Mouse (Mus musculus) NIH3T3 (cell line): ENCODE data around the gene Arpc2.

Experiments
- DNase-seq: peaks from one replicate; pipeline ENCODE4 v3.0.0-alpha.2; 2012; ENCODE audit warnings: low read depth

The Arpc2 gene

DNA sequence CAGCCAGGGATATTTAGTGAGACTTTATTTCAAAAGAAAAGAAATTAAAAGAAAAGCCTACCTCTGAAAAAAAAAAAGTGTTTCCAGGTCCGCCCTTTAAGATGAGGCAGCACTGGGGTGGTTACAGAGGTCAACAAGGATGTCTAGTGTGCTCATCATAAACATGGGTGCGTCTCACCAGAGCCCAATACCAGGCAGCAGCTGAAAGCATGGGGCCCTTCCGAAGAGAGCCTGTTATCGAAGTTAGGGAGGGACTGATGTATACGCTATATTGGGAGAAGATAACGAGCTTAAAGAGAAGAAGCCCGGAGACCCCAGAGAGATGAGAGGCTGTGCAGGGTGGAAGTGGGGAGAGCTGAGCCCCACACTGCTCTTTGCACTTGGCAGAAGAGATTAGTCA, 3.3 kb downstream of the Arpc2 start:
- DNase-seq, result no peak

DNA sequence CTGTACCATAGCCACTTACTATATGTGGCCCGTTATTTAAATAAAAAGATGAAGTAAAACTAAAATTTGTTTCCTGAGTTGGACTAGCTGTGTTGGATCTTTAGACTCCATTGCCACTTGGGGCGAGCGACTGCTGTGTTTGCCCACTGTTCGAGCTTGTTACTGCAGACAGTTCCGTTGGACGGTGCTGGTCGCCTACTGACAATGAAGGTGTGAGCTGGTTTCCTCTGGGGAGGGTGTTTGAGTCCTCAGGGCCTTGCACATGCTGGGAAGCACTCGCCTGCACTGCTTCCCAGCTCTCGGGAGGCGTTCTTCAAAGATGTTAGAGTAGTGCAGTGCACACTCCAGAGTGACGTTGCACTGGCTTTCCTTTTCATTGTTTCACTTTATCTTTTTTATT, 3.7 kb downstream of the Arpc2 start:
- DNase-seq, result peak; percentile 11

DNA sequence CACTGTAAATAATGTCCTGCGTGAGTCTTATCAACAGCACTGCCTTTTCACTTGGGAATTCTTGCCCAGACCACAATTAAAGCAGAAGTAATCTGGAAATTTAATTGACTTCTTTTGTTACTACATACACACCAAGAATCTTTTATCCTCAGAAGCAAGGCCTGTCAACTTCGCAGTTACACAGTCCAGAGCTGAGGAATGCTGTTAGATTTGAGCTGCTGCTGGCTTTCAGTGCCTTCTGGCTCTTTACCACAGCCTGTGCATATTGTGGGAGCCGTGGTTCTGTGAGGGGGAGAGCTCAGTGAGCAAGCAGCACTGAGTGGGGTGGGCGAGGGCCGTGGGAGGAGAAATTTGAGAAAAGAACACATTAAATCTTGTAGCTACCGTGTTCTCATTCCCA, 4.4 kb downstream of the Arpc2 start:
- peak; percentile 44 for DNase-seq

DNA sequence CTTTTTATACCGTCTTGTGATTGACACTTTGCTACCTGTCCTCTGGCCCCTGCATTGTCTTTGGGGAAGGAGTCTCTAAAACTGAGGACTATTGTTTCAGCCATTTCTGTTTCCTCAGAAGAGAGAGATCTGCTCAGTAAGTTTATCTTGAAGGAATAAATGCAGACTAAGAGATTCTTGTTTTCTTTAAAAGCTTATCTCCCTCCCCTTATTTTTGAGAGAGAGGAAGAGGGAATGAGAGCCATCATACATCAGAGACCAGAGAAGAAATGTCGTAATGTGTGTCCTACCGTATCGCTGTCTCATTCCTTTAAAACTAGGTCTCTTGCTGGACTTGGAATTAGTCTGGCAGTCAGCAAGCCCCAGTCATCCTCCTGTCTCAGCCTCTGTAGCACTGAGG, 4.9 kb downstream of the Arpc2 start:
- peak; percentile 18 for DNase-seq

GRCm38 (mm10) chr1:74245525-74245924, 9.6 kb downstream of the Arpc2 start:
- DNase-seq, result no peak

DNA sequence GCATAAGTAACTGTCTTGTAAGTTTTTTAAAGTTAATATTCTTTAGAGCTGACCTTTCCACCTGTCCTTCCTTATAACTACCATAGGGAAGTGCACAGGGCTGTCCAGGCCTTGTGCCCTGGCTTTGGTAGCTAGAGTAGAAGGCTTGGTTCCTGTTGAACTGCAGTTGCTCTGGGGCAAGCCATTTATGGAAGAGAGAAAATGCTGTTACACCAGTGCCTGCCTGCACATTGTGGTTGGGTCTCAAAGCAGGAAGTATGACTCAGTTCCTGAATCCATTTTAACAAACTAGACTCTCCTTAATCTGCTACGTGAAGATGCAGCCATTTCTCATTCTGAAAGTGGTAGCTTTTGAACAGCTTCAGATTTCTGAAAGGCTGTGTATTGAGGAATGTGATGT, 12.9 kb downstream of the Arpc2 start:
- peak; percentile 67 for DNase-seq

DNA sequence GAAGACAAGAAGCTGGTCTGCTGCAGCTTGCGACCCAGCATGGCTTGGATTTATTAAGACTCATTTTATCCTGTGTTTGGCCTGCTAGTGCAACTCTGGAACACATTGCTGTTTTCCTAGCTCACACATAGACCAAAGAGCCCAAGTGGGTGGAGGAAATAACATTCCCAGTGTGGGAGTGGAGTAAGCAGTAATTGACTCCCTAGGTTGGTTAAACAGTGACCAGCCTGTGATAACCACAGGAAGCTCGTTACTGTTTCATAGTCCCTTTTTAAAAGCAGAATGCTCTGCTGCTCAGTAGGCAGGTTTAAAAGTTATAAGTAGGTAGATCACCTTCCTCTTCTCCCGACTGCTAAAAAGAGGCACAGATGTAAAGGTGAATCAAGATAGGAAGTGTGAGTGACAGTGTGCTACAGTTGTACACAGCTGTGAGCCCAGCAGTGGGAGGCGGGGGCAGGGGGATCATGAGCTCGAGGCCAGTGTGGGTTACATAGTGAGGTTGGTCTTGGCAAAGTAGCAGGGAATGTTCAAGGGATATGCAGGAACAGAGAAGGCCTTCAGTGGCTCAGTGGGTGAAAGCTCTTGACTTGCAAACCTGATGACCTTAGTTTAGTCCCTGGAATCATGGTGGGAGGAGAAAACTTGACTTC, 13.6 kb downstream of the Arpc2 start:
- no peak for DNase-seq

DNA sequence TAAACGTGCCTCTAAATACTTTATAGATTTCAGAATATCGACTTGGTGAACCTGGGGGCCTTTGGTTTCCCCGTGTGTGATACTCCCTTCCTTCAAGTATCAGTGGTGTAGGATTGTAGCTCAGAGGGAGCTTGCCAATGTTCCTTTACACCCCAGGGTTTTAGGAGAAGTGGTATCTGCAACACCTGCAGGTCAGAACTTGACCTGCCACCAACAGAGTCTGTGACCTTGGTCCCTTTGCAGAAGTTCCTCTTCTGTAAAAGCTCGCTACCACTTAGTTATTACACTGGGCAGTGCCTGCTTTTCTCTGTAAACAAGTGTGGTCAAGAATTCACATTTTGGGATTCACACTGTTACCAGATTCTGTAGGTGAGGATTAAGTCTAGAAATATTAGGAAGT, 14.2 kb downstream of the Arpc2 start:
- DNase-seq, result no peak

GRCm38 (mm10) chr1:74255704-74256345, 19.9 kb downstream of the Arpc2 start:
- no peak for DNase-seq

DNA sequence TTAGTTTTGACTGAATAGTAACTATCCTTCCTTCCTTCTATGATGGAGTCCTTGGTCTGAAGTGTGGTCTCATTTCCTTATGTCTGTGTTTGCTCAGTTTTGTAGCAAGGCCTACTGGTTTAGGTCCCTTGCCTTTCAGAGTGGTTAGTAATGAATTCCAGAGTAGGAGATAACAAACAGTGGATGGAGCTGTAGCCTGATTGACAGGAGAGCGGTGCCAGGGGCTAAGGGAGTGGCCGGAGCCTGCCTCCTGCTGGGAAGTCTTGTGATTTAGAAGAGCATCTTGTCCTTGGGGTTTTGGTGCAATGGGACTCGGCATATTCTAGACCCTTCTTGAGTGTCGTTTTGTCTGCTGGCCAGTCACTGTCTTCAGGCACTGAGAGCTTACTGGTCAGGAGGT, 20.9 kb downstream of the Arpc2 start:
- peak; percentile 34 for DNase-seq

DNA sequence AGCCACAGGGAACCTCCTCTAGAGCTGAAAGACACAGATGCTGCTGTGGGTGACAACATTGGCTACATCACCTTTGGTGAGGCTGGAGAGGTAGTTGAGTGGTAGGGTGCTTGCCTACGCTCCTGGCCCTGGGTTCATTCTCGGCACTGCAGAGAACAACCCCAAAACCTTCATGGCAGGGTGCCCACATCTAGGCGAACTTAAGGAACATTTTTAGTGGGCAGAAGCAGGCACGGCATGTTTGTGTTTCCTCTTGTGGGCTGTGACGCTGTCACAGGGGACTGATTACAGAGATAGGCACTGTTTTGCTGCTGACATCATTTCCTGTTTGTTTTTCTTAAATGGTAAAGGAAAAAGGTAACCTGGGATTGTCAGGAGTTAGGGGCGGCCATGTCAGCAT, 26.6 kb downstream of the Arpc2 start:
- DNase-seq, result no peak

- peak; percentile 27 for DNase-seq
These were observed 32.9 kb downstream of the Arpc2 start for GRCm38 (mm10) chr1:74268750-74269149.

DNA sequence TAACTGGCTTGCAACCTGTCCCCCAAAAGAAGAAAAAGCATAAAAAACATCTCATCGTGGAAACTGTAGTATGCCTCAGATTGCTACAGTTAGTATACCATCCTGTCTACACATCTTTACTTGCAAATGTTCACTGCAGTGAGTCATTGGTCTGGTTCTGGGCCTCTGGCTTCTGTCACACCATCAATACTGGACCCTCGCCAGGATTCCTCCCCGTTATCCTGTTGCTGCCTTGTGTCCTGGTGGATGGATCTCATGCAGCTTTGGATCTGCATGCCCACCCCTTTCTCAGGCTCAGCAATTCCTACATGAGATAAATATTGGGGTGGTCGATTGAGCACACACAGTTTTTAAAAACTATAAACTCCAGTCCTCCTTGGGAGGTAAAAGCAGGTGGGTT, 35.8 kb downstream of the Arpc2 start:
- DNase-seq, result peak; percentile 73

- DNase-seq, result no peak
These were observed 39.1 kb downstream of the Arpc2 start for GRCm38 (mm10) chr1:74275015-74275414.

DNA sequence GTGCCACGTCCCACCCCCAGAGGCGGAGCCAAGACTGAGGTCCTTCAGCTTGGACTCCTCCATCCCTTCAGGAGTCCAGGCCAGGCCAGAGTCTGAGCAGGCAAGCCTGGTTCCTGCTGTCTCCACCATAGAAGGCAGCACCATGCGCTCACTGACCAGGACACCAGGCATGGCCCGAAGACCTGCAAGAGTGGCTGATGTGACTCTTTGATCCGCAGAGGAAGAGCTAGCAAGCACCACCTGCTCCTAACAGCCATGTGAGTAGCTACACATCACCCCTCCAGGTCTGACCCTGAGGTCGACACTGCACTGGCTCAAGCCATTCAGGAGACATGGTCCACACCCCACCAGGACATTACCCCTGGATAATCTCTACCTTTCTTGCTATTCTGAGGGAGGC, 41.2 kb downstream of the Arpc2 start:
- DNase-seq, result no peak

DNA sequence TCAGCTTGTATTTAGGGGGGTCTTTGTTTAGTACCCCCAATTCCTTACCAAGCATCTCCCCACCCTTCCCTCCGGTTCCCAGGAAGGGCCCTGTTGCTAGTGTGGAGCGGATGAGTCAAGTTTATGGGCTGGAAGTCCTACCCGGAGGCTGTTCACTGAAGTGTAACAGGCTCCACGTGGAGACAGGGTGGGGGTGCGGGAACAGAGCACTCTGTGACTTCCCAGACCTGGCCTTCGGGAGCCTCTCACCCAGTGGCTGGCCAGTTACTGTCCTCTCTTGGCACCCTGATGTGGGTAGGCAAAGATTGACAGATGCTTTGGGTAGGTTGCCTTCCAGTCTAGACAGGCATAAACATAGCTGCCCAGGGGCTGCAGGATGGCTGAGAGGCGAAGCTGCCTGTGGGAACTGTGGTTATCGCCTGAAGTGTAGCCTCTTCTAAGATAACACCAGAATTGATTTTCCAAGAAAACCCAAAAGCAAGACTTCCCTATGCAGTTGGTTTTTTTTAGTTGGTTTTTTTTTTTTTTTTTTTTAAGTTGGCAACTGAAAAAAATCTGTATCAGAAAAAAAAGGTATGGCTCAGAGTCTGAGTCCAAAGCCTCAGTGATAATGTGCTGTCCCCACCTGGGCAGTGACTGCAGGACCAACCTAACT, 42.1 kb downstream of the Arpc2 start:
- no peak for DNase-seq

GRCm38 (mm10) chr1:74278538-74278937, 42.7 kb downstream of the Arpc2 start, which contains the start of gene Gpbar1:
Gene Gpbar1, plus strand, starts transcription at chr1:74278550.
- no peak for DNase-seq

GRCm38 (mm10) chr1:74278988-74279387, 43.1 kb downstream of the Arpc2 start:
- DNase-seq, result no peak

DNA sequence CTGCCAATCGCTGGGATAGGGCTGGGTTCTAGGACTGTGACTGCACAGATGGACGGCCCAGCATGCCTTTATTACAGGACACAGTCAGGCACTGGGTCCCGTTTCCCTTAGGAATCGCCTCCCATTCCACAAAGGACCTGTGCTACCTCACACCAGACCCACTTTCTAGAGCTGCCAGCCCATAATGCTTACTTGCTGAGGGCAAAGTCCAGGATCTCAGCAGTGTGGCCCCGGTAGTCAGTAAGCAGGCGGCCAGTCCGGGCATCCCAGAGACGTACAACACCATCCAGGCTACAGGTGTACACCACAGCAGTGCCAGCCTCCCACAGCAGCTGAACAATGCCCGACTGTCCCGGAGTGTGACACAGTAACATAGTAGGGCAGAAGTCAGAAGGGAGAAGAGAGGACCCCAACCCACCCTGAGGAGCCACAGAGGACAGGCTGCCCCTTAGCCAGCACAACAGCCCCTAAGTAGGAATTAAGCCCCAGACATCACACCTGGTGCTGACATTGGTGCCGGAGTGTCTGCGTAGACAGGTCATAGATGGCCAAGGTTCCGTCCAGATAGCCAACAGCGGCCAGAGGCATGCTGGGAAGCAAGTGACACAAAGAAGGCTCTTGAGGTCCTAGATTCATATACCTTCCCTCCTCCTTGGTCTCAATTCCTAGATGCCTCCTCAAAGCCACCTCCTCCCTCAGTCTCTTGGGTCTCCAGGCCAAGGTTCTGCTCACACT, 44.9 kb downstream of the Arpc2 start:
- DNase-seq, result no peak

DNA sequence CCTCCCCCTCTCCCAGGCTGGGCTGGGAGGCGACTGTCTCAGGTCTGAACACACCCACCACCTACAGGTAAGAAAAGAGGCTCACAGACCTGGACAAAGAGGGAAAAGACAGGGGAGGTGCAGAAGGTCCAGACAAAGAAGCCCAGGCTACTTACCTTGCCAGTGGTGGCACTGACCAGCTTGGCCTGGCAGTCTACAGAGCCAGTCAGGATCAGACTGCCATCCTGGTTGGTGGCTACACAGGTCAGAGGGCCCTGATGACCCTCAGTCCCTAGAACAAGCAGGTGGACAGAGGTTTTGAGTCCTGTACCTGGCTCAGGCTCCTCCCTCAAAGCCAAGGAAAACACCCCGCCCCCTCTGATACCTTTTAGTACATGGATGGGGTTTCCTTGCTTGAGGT, 45.5 kb downstream of the Arpc2 start:
- DNase-seq, result no peak

GRCm38 (mm10) chr1:74281886-74282285, 46.0 kb downstream of the Arpc2 start:
- DNase-seq, result no peak

- no peak for DNase-seq
These were observed 47.2 kb downstream of the Arpc2 start for GRCm38 (mm10) chr1:74282896-74283625.
